Mouse (Mus musculus): ENCODE results near the gene C130050O18Rik. TPM values are rescaled to one million over a fixed set of nuclear protein-coding genes. Genes with fewer than 3 reads are reported as not detected.

C130050O18Rik gene
- polyA plus RNA-seq, 1 experiment from 2014 or later, result 0.36 TPM

DNA sequence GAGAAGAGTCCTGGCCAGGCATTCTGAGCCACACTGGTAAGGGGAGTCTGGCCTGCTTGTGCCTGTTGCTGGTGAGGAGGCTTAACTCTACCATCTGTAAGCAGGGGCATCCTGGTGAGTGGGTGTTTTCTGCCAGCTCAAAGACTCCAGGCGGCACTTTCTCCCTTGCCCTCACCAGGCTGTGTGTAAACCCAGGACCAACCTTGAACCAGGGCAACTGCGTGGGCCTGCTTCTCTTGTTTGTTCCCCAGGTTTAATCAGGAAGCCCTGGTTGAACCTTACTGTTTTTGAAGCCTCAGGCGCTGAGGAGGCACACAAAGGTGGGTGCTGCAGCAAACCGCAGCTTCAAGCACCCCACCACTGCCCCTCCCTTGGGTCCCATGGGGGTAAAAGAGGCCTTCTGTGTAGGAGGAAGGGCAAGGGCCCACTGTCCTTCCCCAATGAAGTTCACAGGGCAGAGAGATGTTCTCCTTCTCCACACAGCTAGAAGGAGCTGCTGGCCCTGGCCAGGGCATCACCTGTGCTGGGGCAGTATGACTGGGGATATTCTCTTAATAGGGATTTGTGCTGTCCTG lies 37.1 kb upstream of the C130050O18Rik start:
- ATAC-seq (ENCODE audit: insufficient read depth, low FRiP score, low TSS enrichment) (no peak), DNase-seq (ENCODE audit: low spot score) (no peak)
- Histone ChIP-seq H3K36me3 (ENCODE audit: control insufficient read depth, insufficient read depth, low read length) (no peaks in the 10 kb centered on the region), H3K27me3 (ENCODE audit: control insufficient read depth, insufficient read depth, low read length) (no peaks in the 10 kb centered on the region), H3K9ac (ENCODE audit: low read length) (no peak overlapping the region), H3K4me2 (ENCODE audit: low read depth) (no peak overlapping the region), H3K4me3 (ENCODE audit: low read depth, low read length) (no peak overlapping the region), H3K27ac (ENCODE audit: low read depth, low read length) (no peak overlapping the region), H3K9me3 (ENCODE audit: control insufficient read depth, low read length) (no peaks in the 10 kb centered on the region), H3K4me1 (ENCODE audit: control insufficient read depth, insufficient read depth, low read length) (peaks cover 5% of the 10 kb centered on the region; the same call in 1 of the 2 replicates)
- 91% methylated on average over 4 of the region's 4 CpGs for WGBS

- ATAC-seq (ENCODE audit: insufficient read depth, low FRiP score, low TSS enrichment) (no peak), DNase-seq (ENCODE audit: low spot score) (no peak)
- Histone ChIP-seq H3K9ac (ENCODE audit: low read length) (no peak overlapping the region), H3K9me3 (ENCODE audit: control insufficient read depth, low read length) (no peaks in the 10 kb centered on the region), H3K27ac (ENCODE audit: low read depth, low read length) (no peak overlapping the region), H3K36me3 (ENCODE audit: control insufficient read depth, insufficient read depth, low read length) (no peaks in the 10 kb centered on the region), H3K4me3 (ENCODE audit: low read depth, low read length) (no peak overlapping the region), H3K27me3 (ENCODE audit: control insufficient read depth, insufficient read depth, low read length) (no peaks in the 10 kb centered on the region), H3K4me1 (ENCODE audit: control insufficient read depth, insufficient read depth, low read length) (peaks cover 5% of the 10 kb centered on the region; the same call in 1 of the 2 replicates), H3K4me2 (ENCODE audit: low read depth) (no peak overlapping the region)
- WGBS, result 86% methylated on average over 11 of the region's 11 CpGs
Observed at GRCm38 (mm10) chr5:139368638-139369320, 36.3 kb upstream of the C130050O18Rik start.

DNA sequence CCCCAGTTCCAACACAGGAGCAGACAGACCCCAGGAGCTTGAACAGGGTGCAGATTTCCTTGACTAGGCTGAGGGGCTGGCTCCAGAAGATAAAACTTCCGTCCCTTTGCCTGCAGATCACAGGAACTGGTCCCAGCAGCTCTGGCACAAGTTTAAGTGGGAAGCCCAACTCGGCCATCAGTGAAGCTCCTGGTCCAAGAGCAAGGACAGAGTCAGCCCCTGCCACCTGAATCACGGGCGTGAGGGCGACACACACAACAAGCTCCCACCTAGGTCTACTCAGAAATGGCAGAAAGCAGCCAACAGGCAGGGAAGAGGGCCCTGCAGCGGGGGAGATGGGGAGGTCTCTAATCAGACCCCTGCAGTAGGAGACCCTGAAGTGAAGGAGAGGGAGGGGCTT lies 34.7 kb upstream of the C130050O18Rik start:
- Histone ChIP-seq H3K9ac (ENCODE audit: low read length) (no peak overlapping the region), H3K4me3 (ENCODE audit: low read depth, low read length) (no peak overlapping the region), H3K9me3 (ENCODE audit: control insufficient read depth, low read length) (no peaks in the 10 kb centered on the region), H3K36me3 (ENCODE audit: control insufficient read depth, insufficient read depth, low read length) (no peaks in the 10 kb centered on the region), H3K4me2 (ENCODE audit: low read depth) (no peak overlapping the region), H3K27me3 (ENCODE audit: control insufficient read depth, insufficient read depth, low read length) (no peaks in the 10 kb centered on the region), H3K27ac (ENCODE audit: low read depth, low read length) (no peak overlapping the region), H3K4me1 (ENCODE audit: control insufficient read depth, insufficient read depth, low read length) (0 out of 2 replicates have a peak, but pooled peaks cover 2% of the 10 kb centered on the region)
- no peak for DNase-seq (ENCODE audit: low spot score)
- WGBS, result 88% methylated on average over 6 of the region's 6 CpGs
- no peak for ATAC-seq (ENCODE audit: insufficient read depth, low FRiP score, low TSS enrichment)

- H3K27me3 ChIP-seq (ENCODE audit: control insufficient read depth, insufficient read depth, low read length), result no peaks in the 10 kb centered on the region
- WGBS, result 60% methylated on average over 5 of the region's 5 CpGs
- H3K9ac ChIP-seq (ENCODE audit: low read length), result peak overlapping the region; percentile 94; the same call in 1 of the 2 replicates
- ATAC-seq (ENCODE audit: insufficient read depth, low FRiP score, low TSS enrichment), result no peak
- H3K27ac ChIP-seq (ENCODE audit: low read depth, low read length), result no peak overlapping the region
- H3K9me3 ChIP-seq (ENCODE audit: control insufficient read depth, low read length), result no peaks in the 10 kb centered on the region
- no peak overlapping the region for H3K4me3 ChIP-seq (ENCODE audit: low read depth, low read length)
- no peaks in the 10 kb centered on the region for H3K36me3 ChIP-seq (ENCODE audit: control insufficient read depth, insufficient read depth, low read length)
- DNase-seq (ENCODE audit: low spot score), result no peak
- peak overlapping the region; percentile 84 for H3K4me2 ChIP-seq (ENCODE audit: low read depth)
- 0 out of 2 replicates have a peak, but pooled peaks cover 2% of the 10 kb centered on the region for H3K4me1 ChIP-seq (ENCODE audit: control insufficient read depth, insufficient read depth, low read length)
Observed at GRCm38 (mm10) chr5:139371118-139371517, 34.0 kb upstream of the C130050O18Rik start.

GRCm38 (mm10) chr5:139371631-139372401 lies 33.3 kb upstream of the C130050O18Rik start:
- WGBS, result 3% methylated on average over 39 of the region's 39 CpGs
- Histone ChIP-seq H3K9ac (ENCODE audit: low read length) (peak overlapping the region; percentile 94), H3K4me3 (ENCODE audit: low read depth, low read length) (peak overlapping the region; percentile 54), H3K9me3 (ENCODE audit: control insufficient read depth, low read length) (no peaks in the 10 kb centered on the region), H3K27me3 (ENCODE audit: control insufficient read depth, insufficient read depth, low read length) (no peaks in the 10 kb centered on the region), H3K27ac (ENCODE audit: low read depth, low read length) (no peak overlapping the region; the same call in 1 of the 2 replicates), H3K36me3 (ENCODE audit: control insufficient read depth, insufficient read depth, low read length) (no peaks in the 10 kb centered on the region), H3K4me2 (ENCODE audit: low read depth) (peak overlapping the region; percentile 84), H3K4me1 (ENCODE audit: control insufficient read depth, insufficient read depth, low read length) (0 out of 2 replicates have a peak, but pooled peaks cover 2% of the 10 kb centered on the region)
- ATAC-seq (ENCODE audit: insufficient read depth, low FRiP score, low TSS enrichment), result peak; percentile 85
- DNase-seq (ENCODE audit: low spot score), result peak; percentile 95

DNA sequence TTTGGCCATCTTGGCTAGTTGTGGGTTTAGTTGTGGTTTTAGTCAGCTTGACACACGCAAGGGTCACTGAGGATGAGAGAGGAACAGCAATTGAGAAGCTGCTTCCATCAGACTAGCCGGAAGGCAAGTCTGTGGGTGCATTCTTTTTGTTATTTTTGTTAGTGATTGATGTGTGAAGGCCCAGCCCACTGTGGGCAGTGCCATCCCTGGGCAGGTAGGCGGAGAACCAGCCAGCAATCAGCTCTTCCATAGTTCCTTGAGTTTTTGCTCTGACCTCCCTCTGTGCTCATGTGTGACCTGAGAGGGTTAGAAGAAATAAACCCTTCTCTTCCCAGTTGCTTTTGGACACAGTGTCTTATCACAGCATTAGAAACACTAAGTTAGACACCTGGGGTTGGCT lies 32.0 kb upstream of the C130050O18Rik start:
- 0 out of 2 replicates have a peak, but pooled peaks cover 2% of the 10 kb centered on the region for H3K4me1 ChIP-seq (ENCODE audit: control insufficient read depth, insufficient read depth, low read length)
- no peaks in the 10 kb centered on the region for H3K36me3 ChIP-seq (ENCODE audit: control insufficient read depth, insufficient read depth, low read length)
- no peak overlapping the region for H3K4me3 ChIP-seq (ENCODE audit: low read depth, low read length)
- no peaks in the 10 kb centered on the region for H3K9me3 ChIP-seq (ENCODE audit: control insufficient read depth, low read length)
- 79% methylated on average over 3 of the region's 3 CpGs for WGBS
- no peak overlapping the region for H3K9ac ChIP-seq (ENCODE audit: low read length)
- no peak overlapping the region for H3K27ac ChIP-seq (ENCODE audit: low read depth, low read length)
- no peaks in the 10 kb centered on the region for H3K27me3 ChIP-seq (ENCODE audit: control insufficient read depth, insufficient read depth, low read length)
- ATAC-seq (ENCODE audit: insufficient read depth, low FRiP score, low TSS enrichment), result no peak
- DNase-seq (ENCODE audit: low spot score), result no peak
- no peak overlapping the region for H3K4me2 ChIP-seq (ENCODE audit: low read depth)

- no peaks in the 10 kb centered on the region for H3K9me3 ChIP-seq (ENCODE audit: control insufficient read depth, low read length)
- no peak overlapping the region for H3K4me3 ChIP-seq (ENCODE audit: low read depth, low read length)
- 90% methylated on average over 6 of the region's 6 CpGs for WGBS
- H3K9ac ChIP-seq (ENCODE audit: low read length), result no peak overlapping the region
- no peak for DNase-seq (ENCODE audit: low spot score)
- 0 out of 2 replicates have a peak, but pooled peaks cover 2% of the 10 kb centered on the region for H3K4me1 ChIP-seq (ENCODE audit: control insufficient read depth, insufficient read depth, low read length)
- no peaks in the 10 kb centered on the region for H3K36me3 ChIP-seq (ENCODE audit: control insufficient read depth, insufficient read depth, low read length)
- H3K27me3 ChIP-seq (ENCODE audit: control insufficient read depth, insufficient read depth, low read length), result no peaks in the 10 kb centered on the region
- H3K4me2 ChIP-seq (ENCODE audit: low read depth), result no peak overlapping the region
- no peak for ATAC-seq (ENCODE audit: insufficient read depth, low FRiP score, low TSS enrichment)
- no peak overlapping the region for H3K27ac ChIP-seq (ENCODE audit: low read depth, low read length)
Observed at GRCm38 (mm10) chr5:139373889-139374444, 31.1 kb upstream of the C130050O18Rik start.

DNA sequence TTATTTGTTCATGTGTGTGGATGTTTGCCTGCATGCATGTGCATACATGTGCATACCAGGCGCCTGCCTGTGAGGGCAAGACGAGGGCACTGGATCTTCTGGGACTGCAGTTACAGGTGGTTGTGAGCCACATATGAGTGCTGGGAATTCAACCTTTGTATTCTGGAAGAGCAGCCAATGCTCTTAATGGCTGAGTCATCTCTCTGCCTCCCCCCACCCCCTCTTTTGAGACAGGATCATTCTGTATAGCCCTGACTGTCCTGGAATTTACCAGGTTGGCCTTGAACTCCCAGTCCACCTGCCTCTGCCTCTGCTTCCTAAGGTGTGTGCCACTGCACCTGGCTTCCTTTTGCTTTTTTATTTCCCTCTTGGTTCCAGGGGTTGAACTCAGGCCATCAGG lies 30.2 kb upstream of the C130050O18Rik start:
- Histone ChIP-seq H3K4me1 (ENCODE audit: control insufficient read depth, insufficient read depth, low read length) (0 out of 2 replicates have a peak, but pooled peaks cover 2% of the 10 kb centered on the region), H3K36me3 (ENCODE audit: control insufficient read depth, insufficient read depth, low read length) (no peaks in the 10 kb centered on the region), H3K4me3 (ENCODE audit: low read depth, low read length) (no peak overlapping the region), H3K9me3 (ENCODE audit: control insufficient read depth, low read length) (no peaks in the 10 kb centered on the region), H3K9ac (ENCODE audit: low read length) (no peak overlapping the region), H3K27ac (ENCODE audit: low read depth, low read length) (no peak overlapping the region), H3K27me3 (ENCODE audit: control insufficient read depth, insufficient read depth, low read length) (no peaks in the 10 kb centered on the region), H3K4me2 (ENCODE audit: low read depth) (no peak overlapping the region)
- ATAC-seq (ENCODE audit: insufficient read depth, low FRiP score, low TSS enrichment) (no peak), DNase-seq (ENCODE audit: low spot score) (no peak)
- 77% methylated on average over 2 of the region's 2 CpGs for WGBS
